Mouse (Mus musculus) stomach, postnatal 0 days (tissue): ENCODE measurements around the gene Clic1.

Experiments
- CTCF ChIP-seq: IDR thresholded peaks from 2 replicates; pipeline ENCODE4 v1.5.1; 2016; ENCODE audit warnings: antibody characterized with exemption, low read depth, mild to moderate bottlenecking, moderate library complexity
- EP300 ChIP-seq: optimal IDR thresholded peaks from 2 replicates; pipeline ENCODE3; 2016; ENCODE audit warnings: antibody characterized with exemption

- peak; percentile 31; the same call in 1 of the 2 replicates for TF ChIP-seq CTCF
- no peak for TF ChIP-seq EP300
Measured at GRCm38 (mm10) chr17:35021842-35022477, 27.8 kb upstream of the Clic1 start.
